ENCODE assay signal across 28 mouse cellular contexts in the genomic region with DNA sequence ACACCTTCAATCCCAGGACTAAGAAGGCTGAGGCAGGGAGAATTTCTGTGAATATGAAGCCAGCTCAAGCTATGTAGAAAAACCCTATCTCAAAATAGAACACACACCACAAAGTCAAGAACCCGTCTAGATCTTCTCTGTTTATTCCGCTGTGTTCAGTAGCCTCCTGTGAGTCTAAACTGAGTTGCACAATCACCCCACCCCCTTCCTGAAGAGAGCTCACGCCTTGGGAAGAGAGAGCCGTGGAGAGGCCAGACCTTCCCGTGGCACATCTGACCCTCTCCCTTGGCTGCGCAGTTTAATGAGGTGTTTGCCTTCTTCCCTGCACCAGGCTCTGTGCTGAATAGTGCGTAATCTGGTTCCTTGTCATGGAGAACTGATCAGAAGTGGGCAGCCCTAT.
A peak's percentile ranks its signal among the peaks of the same experiment; 100 is the strongest.
DNase-seq lines count a peak whose midpoint lies in the region; ATAC-seq and TF ChIP-seq lines count a peak whose summit lies in the region.
"Had no signal": no experiment of that assay in that cellular context is flagged by ENCODE, and none has a peak within 500 bp of the region (broad histone marks: within the 10 kb centered on the region; RNA-seq: fewer than 3 reads in every experiment).

No protein-coding gene starts in this region.

- intact Hi-C loops in left cerebral cortex, postnatal 36 days (cut with DNase I): no loop called here

- H3K27me3 ChIP-seq in midbrain, embryonic 11.5 days (ENCODE audit: control insufficient read depth, insufficient read depth, low read length): no peaks in the 10 kb centered on the region
- no peaks in the 10 kb centered on the region for H3K27me3 ChIP-seq in midbrain, embryonic 14.5 days (ENCODE audit: control insufficient read depth, insufficient read depth, low read length)
- no peaks in the 10 kb centered on the region for H3K27me3 ChIP-seq in lung, postnatal 0 days (replicated peaks; ENCODE audit: insufficient read depth, low read length)
- H3K27me3 ChIP-seq in megakaryocyte, embryonic 14.5 days (replicated peaks): peaks cover 26% of the 10 kb centered on the region
- no peaks in the 10 kb centered on the region for H3K27me3 ChIP-seq in hindbrain, embryonic 16.5 days (replicated peaks; ENCODE audit: control insufficient read depth, insufficient read depth, low read length)
- no peaks in the 10 kb centered on the region for H3K27me3 ChIP-seq in liver, embryonic 11.5 days (replicated peaks; ENCODE audit: control insufficient read depth, insufficient read depth, low read length)
- H3K27me3 ChIP-seq: heart, embryonic 13.5 days; hindbrain, embryonic 13.5 days; liver, embryonic 15.5 days; midbrain, embryonic 15.5 days; neural tube, embryonic 13.5 days; stomach, embryonic 15.5 days had no signal

- H3K36me3 ChIP-seq in midbrain, embryonic 11.5 days (ENCODE audit: control insufficient read depth, insufficient read depth, low read length): no peaks in the 10 kb centered on the region
- no peaks in the 10 kb centered on the region for H3K36me3 ChIP-seq in midbrain, embryonic 14.5 days (ENCODE audit: control insufficient read depth, insufficient read depth, low read length)
- no peaks in the 10 kb centered on the region for H3K36me3 ChIP-seq in lung, postnatal 0 days (ENCODE audit: insufficient read depth, low read length)
- H3K36me3 ChIP-seq in megakaryocyte, embryonic 14.5 days (replicated peaks; ENCODE audit: low read length): no peaks in the 10 kb centered on the region
- H3K36me3 ChIP-seq in hindbrain, embryonic 16.5 days (ENCODE audit: control insufficient read depth, insufficient read depth, low read length): no peaks in the 10 kb centered on the region
- H3K36me3 ChIP-seq in liver, embryonic 11.5 days (ENCODE audit: control insufficient read depth, insufficient read depth, low read length): no peaks in the 10 kb centered on the region
- H3K36me3 ChIP-seq: forebrain, embryonic 10.5 days; heart, embryonic 13.5 days; hindbrain, embryonic 13.5 days; liver, embryonic 15.5 days; midbrain, embryonic 15.5 days; neural tube, embryonic 13.5 days; stomach, embryonic 15.5 days had no signal

- H3K27ac ChIP-seq in midbrain, embryonic 11.5 days (ENCODE audit: low read depth, low read length): no peak overlapping the region
- H3K27ac ChIP-seq in midbrain, embryonic 14.5 days (replicated peaks; ENCODE audit: low read depth, low read length): no peak overlapping the region
- H3K27ac ChIP-seq in lung, postnatal 0 days (ENCODE audit: low read length): no peak overlapping the region
- no peak overlapping the region for H3K27ac ChIP-seq in hindbrain, embryonic 16.5 days (ENCODE audit: low read depth, low read length)
- no peak overlapping the region for H3K27ac ChIP-seq in liver, embryonic 11.5 days (ENCODE audit: low read depth, low read length)
- H3K27ac ChIP-seq: forebrain, embryonic 10.5 days; heart, adult 2 months; heart, embryonic 13.5 days; hindbrain, embryonic 13.5 days; liver, embryonic 15.5 days; midbrain, embryonic 15.5 days; neural tube, embryonic 13.5 days; stomach, embryonic 15.5 days had no signal

- no peak overlapping the region for H3K9ac ChIP-seq in midbrain, embryonic 11.5 days (ENCODE audit: low read length)
- no peak overlapping the region for H3K9ac ChIP-seq in midbrain, embryonic 14.5 days (replicated peaks; ENCODE audit: low read length)
- H3K9ac ChIP-seq in lung, postnatal 0 days (replicated peaks; ENCODE audit: low read depth): no peak overlapping the region
- no peak overlapping the region for H3K9ac ChIP-seq in hindbrain, embryonic 16.5 days (ENCODE audit: low read depth, low read length)
- no peak overlapping the region for H3K9ac ChIP-seq in liver, embryonic 11.5 days (ENCODE audit: low read depth, low read length)
- H3K9ac ChIP-seq: heart, embryonic 13.5 days; hindbrain, embryonic 13.5 days; liver, embryonic 15.5 days; midbrain, embryonic 15.5 days; neural tube, embryonic 13.5 days; stomach, embryonic 15.5 days had no signal

- no peaks in the 10 kb centered on the region for H3K9me3 ChIP-seq in midbrain, embryonic 11.5 days (ENCODE audit: control insufficient read depth, low read length)
- H3K9me3 ChIP-seq in midbrain, embryonic 14.5 days (ENCODE audit: control insufficient read depth, low read length): no peaks in the 10 kb centered on the region; the same call in 1 of the 2 replicates
- H3K9me3 ChIP-seq in lung, postnatal 0 days (ENCODE audit: low read length): no peaks in the 10 kb centered on the region
- H3K9me3 ChIP-seq in megakaryocyte, embryonic 14.5 days: peaks cover 8% of the 10 kb centered on the region
- H3K9me3 ChIP-seq in hindbrain, embryonic 16.5 days (ENCODE audit: control insufficient read depth, low read length): peaks cover 2% of the 10 kb centered on the region; the same call in 1 of the 2 replicates
- no peaks in the 10 kb centered on the region for H3K9me3 ChIP-seq in liver, embryonic 11.5 days (ENCODE audit: control insufficient read depth, low read length)
- H3K9me3 ChIP-seq: forebrain, embryonic 10.5 days; heart, embryonic 13.5 days; liver, embryonic 15.5 days; neural tube, embryonic 13.5 days; stomach, embryonic 15.5 days had no signal

- TF ChIP-seq EP300 in lung, postnatal 0 days (IDR thresholded peaks at IDR 0.05): no peak

- TF ChIP-seq CTCF in lung, postnatal 0 days (IDR thresholded peaks at IDR 0.05): no peak

- H3K4me1 ChIP-seq in midbrain, embryonic 11.5 days (ENCODE audit: control insufficient read depth, insufficient read depth, low read length): no peaks in the 10 kb centered on the region
- H3K4me1 ChIP-seq in midbrain, embryonic 14.5 days (ENCODE audit: control insufficient read depth, insufficient read depth, low read length): no peaks in the 10 kb centered on the region
- no peaks in the 10 kb centered on the region for H3K4me1 ChIP-seq in lung, postnatal 0 days (ENCODE audit: insufficient read depth, low read depth, low read length)
- peaks cover 21% of the 10 kb centered on the region for H3K4me1 ChIP-seq in megakaryocyte, embryonic 14.5 days
- H3K4me1 ChIP-seq in hindbrain, embryonic 16.5 days (ENCODE audit: control insufficient read depth, insufficient read depth, low read depth, low read length): no peaks in the 10 kb centered on the region
- H3K4me1 ChIP-seq in liver, embryonic 11.5 days (replicated peaks; ENCODE audit: control insufficient read depth, insufficient read depth, low read length): no peaks in the 10 kb centered on the region
- H3K4me1 ChIP-seq: forebrain, embryonic 10.5 days; hindbrain, embryonic 13.5 days; liver, embryonic 15.5 days; midbrain, embryonic 15.5 days; neural tube, embryonic 13.5 days; stomach, embryonic 15.5 days had no signal

- H3K4me2 ChIP-seq in midbrain, embryonic 11.5 days: no peak overlapping the region
- H3K4me2 ChIP-seq in midbrain, embryonic 14.5 days (ENCODE audit: low read length): no peak overlapping the region
- H3K4me2 ChIP-seq in lung, postnatal 0 days (replicated peaks; ENCODE audit: low read depth, low read length): no peak overlapping the region
- H3K4me2 ChIP-seq in hindbrain, embryonic 16.5 days (ENCODE audit: low read length): no peak overlapping the region
- no peak overlapping the region for H3K4me2 ChIP-seq in liver, embryonic 11.5 days
- H3K4me2 ChIP-seq: heart, embryonic 13.5 days; hindbrain, embryonic 13.5 days; liver, embryonic 15.5 days; midbrain, embryonic 15.5 days; neural tube, embryonic 13.5 days; stomach, embryonic 15.5 days had no signal

- 75% methylated on average over 7 of the region's 7 CpGs for WGBS in midbrain, embryonic 11.5 days
- WGBS in midbrain, embryonic 14.5 days: 75% methylated on average over 7 of the region's 7 CpGs
- WGBS in lung, postnatal 0 days: 30% methylated on average over 7 of the region's 7 CpGs
- WGBS in hindbrain, embryonic 16.5 days: 78% methylated on average over 7 of the region's 7 CpGs
- 45% methylated on average over 7 of the region's 7 CpGs for WGBS in liver, embryonic 11.5 days

- no peak overlapping the region for H3K4me3 ChIP-seq in midbrain, embryonic 11.5 days (ENCODE audit: low read depth, low read length)
- no peak overlapping the region for H3K4me3 ChIP-seq in midbrain, embryonic 14.5 days (replicated peaks; ENCODE audit: low read depth, low read length)
- no peak overlapping the region for H3K4me3 ChIP-seq in lung, postnatal 0 days (ENCODE audit: low read depth, low read length)
- H3K4me3 ChIP-seq in megakaryocyte, embryonic 14.5 days (replicated peaks): peak overlapping the region; percentile 23
- no peak overlapping the region for H3K4me3 ChIP-seq in hindbrain, embryonic 16.5 days (ENCODE audit: low read length)
- H3K4me3 ChIP-seq in liver, embryonic 11.5 days (ENCODE audit: low read depth, low read length): no peak overlapping the region
- H3K4me3 ChIP-seq: forebrain, embryonic 10.5 days; heart, adult 2 months; heart, embryonic 13.5 days; hindbrain, embryonic 13.5 days; liver, embryonic 15.5 days; midbrain, embryonic 15.5 days; myocyte; neural tube, embryonic 13.5 days; stomach, embryonic 15.5 days had no signal

- peak; percentile 70 for DNase-seq in midbrain, embryonic 11.5 days (ENCODE audit: low spot score, missing footprints)
- no peak for DNase-seq in midbrain, embryonic 14.5 days
- peak; percentile 60 for DNase-seq in lung, postnatal 0 days (ENCODE audit: low spot score)
- no peak for DNase-seq in left cerebral cortex, postnatal 36 days (ENCODE audit: low spot score in 2 of 2)
- no peak for DNase-seq in liver, embryonic 11.5 days (ENCODE audit: low spot score)
- DNase-seq: adrenal gland, postnatal 25 days; cerebellum, adult 11 months; cerebellum, postnatal 10 days; gastrocnemius, postnatal 25 days; heart, adult 2 months; heart, postnatal 14 days; kidney, adult 9 months; kidney, postnatal 14 days; right cerebral cortex, adult 18-20 months; thymus, adult 2 months; thymus, postnatal 4 days had no signal

- ATAC-seq in midbrain, embryonic 11.5 days (ENCODE audit: low FRiP score): no peak
- ATAC-seq in midbrain, embryonic 14.5 days (ENCODE audit: low FRiP score, low TSS enrichment): no peak
- ATAC-seq in lung, postnatal 0 days: peak; percentile 53
- ATAC-seq in hindbrain, embryonic 16.5 days: no peak
- no peak for ATAC-seq in liver, embryonic 11.5 days (replicated peaks; ENCODE audit: low FRiP score)
- ATAC-seq: forebrain, embryonic 16.5 days; inflammation-experienced regulatory T-cells, adult 6 months; midbrain, embryonic 15.5 days had no signal

Comparison
In these comparisons a context has a peak if more than half of its experiments do, and no peak if none do; other contexts are left out.
1. DNase-seq: peak in midbrain, embryonic 11.5 days (single experiment) and lung, postnatal 0 days (single experiment); none in midbrain, embryonic 14.5 days (single experiment), left cerebral cortex, postnatal 36 days (0 of 2) and liver, embryonic 11.5 days (single experiment).